Mouse (Mus musculus) embryo, embryonic 9.5 days (tissue): ENCODE data around the gene Usp32.

ENCODE experiments used
- DNase-seq: peaks from one replicate; pipeline ENCODE4 v3.0.0-alpha.2; 2017; ENCODE audit errors: extremely low spot score

Usp32 gene

DNA sequence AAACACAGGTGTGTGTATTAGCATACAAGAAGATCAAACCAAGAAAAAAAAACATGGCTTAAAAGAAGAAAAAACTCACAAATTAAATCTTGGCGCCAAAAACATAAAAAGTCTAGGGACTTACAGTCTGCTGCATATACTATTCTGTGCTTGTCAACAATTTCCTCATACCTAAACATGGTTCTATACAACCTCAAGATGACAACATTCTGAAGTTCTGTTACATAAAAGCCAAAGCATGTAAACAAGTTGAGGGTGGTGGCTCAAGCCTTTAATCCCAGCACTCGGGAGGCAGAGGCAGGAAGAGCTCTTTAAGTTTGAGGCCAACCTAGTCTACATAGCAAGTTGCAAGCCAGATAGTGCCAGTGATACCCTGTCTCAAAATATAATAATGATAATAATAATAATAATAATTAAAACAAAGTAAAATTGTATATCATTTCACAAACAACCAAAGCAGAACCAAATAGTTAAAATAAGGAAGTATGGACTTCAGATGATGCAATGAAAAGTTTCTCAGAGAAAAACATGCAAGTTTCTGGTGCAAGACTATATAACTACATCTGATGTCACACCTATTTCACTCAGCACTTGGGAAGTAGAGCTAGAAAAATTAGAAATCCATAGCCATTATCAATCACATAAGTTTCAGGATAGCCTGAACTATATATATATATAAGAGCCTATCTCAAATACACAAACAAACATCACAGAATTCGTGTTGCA, 16.5 kb downstream of the Usp32 start:
- no peak for DNase-seq

DNA sequence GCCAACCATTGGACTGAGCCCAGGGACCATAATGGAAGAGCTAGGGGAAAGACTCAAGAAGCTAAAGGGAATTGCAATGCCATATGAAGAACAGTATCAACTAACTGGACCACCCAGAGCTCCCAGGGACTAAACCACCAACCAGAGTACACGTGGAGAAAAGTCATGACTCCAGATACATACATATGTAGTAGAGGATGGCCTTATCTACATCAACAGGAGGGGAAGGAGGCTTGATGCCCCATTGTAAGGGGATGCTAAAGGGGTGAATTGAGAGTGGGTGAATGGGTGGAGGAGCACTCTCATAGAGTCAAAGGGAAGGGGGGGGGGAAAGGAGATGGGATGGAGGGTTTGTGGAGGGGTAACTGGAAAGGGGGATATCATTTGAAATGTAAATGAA, 17.9 kb downstream of the Usp32 start:
- no peak for DNase-seq

DNA sequence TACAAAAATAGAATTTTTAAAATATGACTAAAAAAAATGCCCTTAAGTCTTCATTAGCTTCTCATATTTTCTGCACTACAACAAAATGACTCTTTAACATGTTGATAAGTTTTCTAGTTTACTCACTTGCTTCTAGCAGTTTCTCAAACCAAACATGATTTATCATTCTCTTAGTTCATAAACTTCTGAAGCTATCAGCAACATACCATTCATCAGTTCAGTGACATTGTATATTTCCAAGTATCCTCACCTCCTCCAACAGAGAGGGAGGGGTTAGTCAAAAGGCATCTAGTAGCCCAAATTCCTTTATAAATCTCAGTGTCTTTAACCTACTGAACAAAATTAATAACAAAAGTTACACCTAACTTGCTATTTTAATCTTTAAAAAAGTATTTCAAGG, 22.8 kb downstream of the Usp32 start:
- no peak for DNase-seq

- no peak for DNase-seq
These were observed 23.7 kb downstream of the Usp32 start for GRCm38 (mm10) chr11:85116084-85116844.

DNA sequence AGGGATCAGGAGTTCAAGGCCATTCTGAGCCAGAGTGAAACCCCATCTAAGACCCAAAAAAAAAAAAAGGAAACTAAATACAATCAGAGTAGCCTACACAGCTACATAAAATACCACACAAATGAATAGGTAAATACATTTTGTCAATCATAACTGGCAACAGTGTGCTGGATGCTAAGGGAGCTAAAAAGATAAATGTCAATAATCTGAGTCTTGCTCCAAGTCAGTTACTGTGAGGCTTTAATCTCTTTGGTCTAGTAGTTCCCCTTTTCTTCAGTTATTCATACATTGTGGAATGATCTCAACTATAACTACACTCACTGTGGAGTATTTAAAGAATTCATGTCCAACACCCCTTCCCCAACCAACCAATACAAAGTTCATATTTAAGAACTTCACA, 30.0 kb downstream of the Usp32 start:
- no peak for DNase-seq

- no peak for DNase-seq
These were observed 32.7 kb downstream of the Usp32 start for GRCm38 (mm10) chr11:85107217-85107616.

DNA sequence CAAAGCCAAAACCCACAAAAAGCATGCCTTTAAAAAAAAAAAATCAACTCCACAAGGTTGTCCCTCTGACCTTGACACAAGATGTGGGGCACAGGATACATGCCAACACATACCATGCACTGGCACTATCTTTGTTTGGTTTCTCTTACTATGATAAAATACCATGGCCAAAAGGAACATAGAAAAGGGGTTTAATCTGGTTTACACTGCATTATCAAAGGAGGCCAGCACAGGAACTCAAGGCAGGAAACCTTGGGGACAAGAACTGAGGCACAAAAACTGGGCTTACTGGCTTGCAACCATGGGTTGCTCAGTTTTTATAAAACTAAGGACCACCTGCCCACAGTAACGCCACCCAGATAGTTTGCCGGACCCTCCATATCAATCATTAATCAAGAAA, 34.1 kb downstream of the Usp32 start:
- DNase-seq: no peak

DNA sequence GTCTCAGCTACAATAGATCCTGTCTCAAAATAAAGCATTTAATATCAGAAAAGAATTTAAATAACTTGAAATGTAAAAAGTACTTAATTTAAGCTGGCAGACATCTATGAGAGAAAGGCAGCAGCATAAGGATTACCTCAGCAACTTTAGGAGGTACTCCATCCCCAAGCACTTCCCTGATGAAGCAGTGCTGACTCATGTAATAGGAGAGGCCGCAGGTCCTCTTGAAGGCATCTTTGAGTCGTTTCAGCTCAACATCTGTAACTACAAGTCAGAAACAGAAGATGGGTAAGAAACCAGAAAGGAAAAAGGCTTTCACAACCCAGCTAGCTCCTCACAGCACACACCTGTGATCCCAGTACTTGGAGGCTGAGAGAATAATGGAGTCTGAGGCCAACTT, 36.2 kb downstream of the Usp32 start:
- DNase-seq: no peak

GRCm38 (mm10) chr11:85095116-85095515, 44.8 kb downstream of the Usp32 start:
- DNase-seq: peak; percentile 20

GRCm38 (mm10) chr11:85086253-85086652, 53.7 kb downstream of the Usp32 start:
- DNase-seq: no peak

DNA sequence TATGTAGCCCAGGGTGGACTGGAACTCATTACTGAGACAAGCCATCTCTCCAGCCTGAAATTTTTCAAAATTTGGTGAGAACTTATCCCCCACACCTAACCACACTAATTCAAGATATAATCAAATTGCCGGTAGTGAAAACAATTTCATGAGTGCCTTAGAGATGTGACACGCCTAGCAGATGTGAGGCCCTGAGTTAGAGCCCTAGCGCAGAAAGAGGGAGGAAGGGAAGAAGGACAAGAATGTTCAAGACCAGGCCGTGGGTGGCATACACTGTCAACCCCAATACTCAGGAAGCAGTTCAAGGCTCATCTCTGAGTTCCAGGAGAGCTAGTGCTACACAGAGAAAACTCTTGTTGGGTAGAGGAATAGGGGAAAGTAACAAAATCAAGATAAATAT, 72.1 kb downstream of the Usp32 start:
- no peak for DNase-seq

DNA sequence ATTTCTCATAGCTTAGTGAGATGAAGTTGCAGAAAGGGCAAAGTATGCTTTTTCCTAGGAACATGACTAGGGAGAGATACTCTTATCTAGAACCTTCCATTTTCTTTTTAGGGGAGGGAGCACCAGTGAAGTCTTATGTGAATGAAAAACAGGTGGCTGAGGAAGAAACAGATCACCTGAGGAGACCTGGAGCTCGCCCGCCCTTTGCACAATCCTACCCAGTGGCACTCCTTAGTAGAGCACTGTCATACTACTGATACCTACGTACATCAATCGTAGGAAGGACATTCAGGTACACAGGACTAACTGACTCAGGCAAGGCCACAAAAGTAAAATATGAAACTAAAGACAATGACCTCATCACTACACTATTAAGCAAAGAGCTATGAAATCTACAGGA, 81.4 kb downstream of the Usp32 start:
- DNase-seq: no peak

DNA sequence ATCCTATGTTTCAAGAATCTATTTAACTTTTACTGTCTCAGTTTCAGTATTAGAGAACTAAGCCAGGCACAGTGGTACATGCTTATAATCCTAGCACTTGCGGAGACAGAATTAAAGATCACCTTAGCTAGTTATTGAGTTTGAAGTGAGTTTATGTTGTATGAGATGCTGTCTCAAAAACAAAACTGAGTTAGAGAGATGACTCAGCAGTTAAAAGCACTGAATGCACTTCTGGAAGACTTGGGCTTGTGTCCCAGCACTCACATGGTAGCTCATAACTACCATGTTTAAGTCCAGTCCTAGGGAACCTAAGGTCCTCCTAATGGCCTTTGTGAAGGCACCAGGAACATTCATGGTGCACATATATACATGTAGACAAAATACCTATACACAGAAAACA, 82.4 kb downstream of the Usp32 start:
- no peak for DNase-seq

- no peak for DNase-seq
These were observed 83.1 kb downstream of the Usp32 start for GRCm38 (mm10) chr11:85056901-85057300.

DNA sequence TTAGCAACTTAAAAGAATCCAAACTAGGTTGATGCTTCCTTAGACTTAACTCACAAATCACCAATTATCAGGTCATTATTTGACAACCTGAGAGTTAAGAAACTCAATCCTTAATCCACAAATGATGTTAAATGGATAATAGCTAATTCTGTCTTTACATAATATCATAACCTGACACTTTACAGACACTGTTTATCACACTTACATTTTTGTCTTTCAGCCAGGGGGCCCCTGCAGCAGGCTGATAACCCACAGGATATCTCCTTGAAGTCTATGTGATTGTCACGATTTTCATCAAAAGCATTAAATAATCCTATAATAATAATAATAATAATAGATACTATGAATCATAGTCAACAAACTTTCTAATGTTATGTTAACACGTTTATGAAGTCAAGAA, 84.4 kb downstream of the Usp32 start:
- no peak for DNase-seq

GRCm38 (mm10) chr11:85039256-85039655, 100.7 kb downstream of the Usp32 start:
- no peak for DNase-seq

- peak; percentile 2 for DNase-seq
These were observed 126.8 kb downstream of the Usp32 start for GRCm38 (mm10) chr11:85013121-85013520.

- no peak for DNase-seq
These were observed 136.4 kb downstream of the Usp32 start for GRCm38 (mm10) chr11:85003566-85003965.

DNA sequence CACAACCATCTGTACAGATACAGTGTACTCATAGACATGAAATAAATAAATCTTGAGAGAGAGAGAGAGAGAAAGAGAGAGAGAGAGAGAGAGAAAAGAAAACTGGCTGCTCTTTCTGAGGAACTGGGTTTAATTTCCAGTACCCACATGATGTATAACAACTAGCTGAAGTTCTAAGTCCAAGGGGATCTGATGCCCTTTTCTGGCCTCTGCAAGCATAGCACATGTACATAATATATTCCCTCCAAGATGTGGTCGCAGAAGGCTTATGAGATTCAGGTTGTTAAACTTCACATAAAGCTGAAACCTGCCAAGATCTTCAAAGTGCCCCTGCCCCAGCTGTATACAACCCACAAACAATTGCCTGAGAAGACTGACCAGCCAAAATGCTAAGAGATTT, 144.7 kb downstream of the Usp32 start:
- no peak for DNase-seq

DNA sequence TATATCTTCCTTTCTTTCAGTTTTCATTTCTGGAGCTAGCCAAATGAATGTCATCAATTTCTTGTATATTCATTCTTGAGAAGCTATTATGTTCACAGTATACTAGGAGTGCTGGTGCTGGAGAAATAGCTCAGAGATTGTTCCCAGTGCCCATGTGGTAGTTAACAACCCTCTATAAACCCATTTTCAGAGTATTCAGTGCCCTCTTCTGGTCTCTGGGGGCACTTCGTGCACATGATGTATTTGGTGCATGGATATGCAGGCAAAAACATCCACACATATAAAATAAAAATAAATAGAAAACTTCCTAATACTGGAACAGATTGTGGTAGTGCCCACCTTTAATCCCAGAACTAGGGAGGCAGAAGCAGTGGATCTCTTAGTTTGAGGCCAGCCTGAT, 147.0 kb downstream of the Usp32 start:
- DNase-seq: no peak

GRCm38 (mm10) chr11:84988341-84988919, 151.5 kb downstream of the Usp32 start:
- no peak for DNase-seq

DNA sequence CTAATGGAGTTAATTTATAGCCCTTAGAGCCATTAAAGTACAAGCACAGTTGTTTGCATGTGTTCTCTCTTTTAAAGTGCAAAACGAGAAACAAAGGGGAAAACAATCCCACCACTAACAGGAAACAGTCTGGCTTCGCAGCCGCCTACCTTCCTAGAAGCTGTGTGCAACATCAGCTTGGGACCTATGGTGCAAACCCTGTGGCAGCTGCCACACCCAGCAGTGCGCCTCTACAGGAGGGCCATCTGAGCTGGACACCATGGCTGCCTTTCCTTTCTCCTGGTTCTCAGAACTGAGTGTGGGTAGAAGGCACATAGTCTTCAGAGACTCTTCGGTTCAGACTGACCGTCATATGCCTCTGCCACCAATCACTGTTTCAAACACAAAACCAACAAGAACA, 154.5 kb downstream of the Usp32 start:
- DNase-seq: no peak

GRCm38 (mm10) chr11:84980697-84981096, 159.3 kb downstream of the Usp32 start:
- DNase-seq: no peak
